Comparison of ENCODE assay signal across 8 mouse cellular contexts in genomic region chr5:147078110-147078900, GRCm38 (mm10). TPM values are rescaled to one million over a fixed set of nuclear protein-coding genes. Genes with fewer than 3 reads are reported as not detected.
A peak's percentile ranks its signal among the peaks of the same experiment; 100 is the strongest.
DNase-seq lines count a peak whose midpoint lies in the region; ATAC-seq and TF ChIP-seq lines count a peak whose summit lies in the region.

No protein-coding gene starts in this region.

- H3K9me3 ChIP-seq in lung, embryonic 14.5 days (ENCODE audit: low read depth, low read length) = no peaks in the 10 kb centered on the region
- H3K9me3 ChIP-seq in kidney, embryonic 15.5 days (replicated peaks) = no peaks in the 10 kb centered on the region
- no peaks in the 10 kb centered on the region for H3K9me3 ChIP-seq in midbrain, postnatal 0 days (ENCODE audit: low read length)

- 32% methylated on average over 11 of the region's 11 CpGs for WGBS in lung, embryonic 14.5 days
- 47% methylated on average over 11 of the region's 11 CpGs for WGBS in kidney, embryonic 15.5 days
- WGBS in midbrain, postnatal 0 days = 49% methylated on average over 11 of the region's 11 CpGs

- H3K4me2 ChIP-seq in lung, embryonic 14.5 days = peak overlapping the region; percentile 97
- H3K4me2 ChIP-seq in kidney, embryonic 15.5 days = peak overlapping the region; percentile 97
- H3K4me2 ChIP-seq in midbrain, postnatal 0 days (ENCODE audit: low read depth, low read length, poor library complexity, severe bottlenecking) = peak overlapping the region; percentile 89

- no peak for ATAC-seq in lung, embryonic 14.5 days (ENCODE audit: insufficient read depth)
- no peak for ATAC-seq in kidney, embryonic 15.5 days (replicated peaks; ENCODE audit: low FRiP score)
- no peak for ATAC-seq in midbrain, postnatal 0 days (ENCODE audit: low FRiP score)

- TF ChIP-seq POLR2A in embryonic fibroblast, embryonic 13.5 days (IDR thresholded peaks at IDR 0.05; ENCODE audit: low read depth, low read length) = no peak

- intact Hi-C loops in gastrocnemius, postnatal 36 days (cut with DNase I) = loop anchor here (5.0 kb wide), 1 partner anchor 41 kb away; no protein-coding TSS in a partner anchor
- intact Hi-C loops in left cerebral cortex, postnatal 14 days (cut with DNase I) = loop anchor here (5.0 kb wide), 2 partner anchors 91 to 116 kb away; partner anchors contain the start of gene Mtif3

- peak; percentile 76 for DNase-seq in lung, embryonic 14.5 days
- DNase-seq in lung, adult 18-20 months = no peak
- DNase-seq in midbrain, postnatal 0 days (ENCODE audit: low spot score) = no peak
- no peak for DNase-seq in gastrocnemius, postnatal 36 days
- DNase-seq in left cerebral cortex, postnatal 14 days (ENCODE audit: low spot score in 2 of 2) = no peak
- no peak for DNase-seq in layer of hippocampus, postnatal 14 days (ENCODE audit: low spot score in 2 of 2)

- TF ChIP-seq CTCF in lung, embryonic 14.5 days (IDR thresholded peaks at IDR 0.05; ENCODE audit: low read depth) = no peak
- TF ChIP-seq CTCF in embryonic fibroblast, embryonic 13.5 days (IDR thresholded peaks at IDR 0.05; ENCODE audit: borderline replicate concordance, insufficient read depth, low read length) = no peak
- TF ChIP-seq CTCF in midbrain, postnatal 0 days (IDR thresholded peaks at IDR 0.05) = no peak

- peak overlapping the region; percentile 79 for H3K9ac ChIP-seq in lung, embryonic 14.5 days
- peak overlapping the region; percentile 80 for H3K9ac ChIP-seq in kidney, embryonic 15.5 days
- H3K9ac ChIP-seq in midbrain, postnatal 0 days (replicated peaks; ENCODE audit: low read length, poor library complexity, severe bottlenecking) = peak overlapping the region; percentile 70; the same call in 1 of the 2 replicates

- H3K4me3 ChIP-seq in lung, embryonic 14.5 days (ENCODE audit: low read depth, low read length) = peak overlapping the region; percentile 82
- peak overlapping the region; percentile 100 for H3K4me3 ChIP-seq in embryonic fibroblast, embryonic 13.5 days (ENCODE audit: insufficient read depth, low read length)
- H3K4me3 ChIP-seq in kidney, embryonic 15.5 days (replicated peaks) = peak overlapping the region; percentile 96
- peak overlapping the region; percentile 72 for H3K4me3 ChIP-seq in midbrain, postnatal 0 days (ENCODE audit: low read depth, low read length)

- no peaks in the 10 kb centered on the region for H3K27me3 ChIP-seq in lung, embryonic 14.5 days (ENCODE audit: insufficient read depth, low read length)
- no peaks in the 10 kb centered on the region for H3K27me3 ChIP-seq in kidney, embryonic 15.5 days
- H3K27me3 ChIP-seq in midbrain, postnatal 0 days (ENCODE audit: insufficient read depth, low read length) = no peaks in the 10 kb centered on the region

- peak overlapping the region; percentile 73; the same call in 1 of the 2 replicates for H3K27ac ChIP-seq in lung, embryonic 14.5 days (ENCODE audit: low read depth)
- 0 out of 2 replicates have a peak overlapping the region, but pooled peaks have one; percentile 9 for H3K27ac ChIP-seq in embryonic fibroblast, embryonic 13.5 days (ENCODE audit: insufficient read depth, low read length)
- H3K27ac ChIP-seq in kidney, embryonic 15.5 days = peak overlapping the region; percentile 98
- H3K27ac ChIP-seq in midbrain, postnatal 0 days (ENCODE audit: low read depth, low read length) = no peak overlapping the region

- peaks cover 18% of the 10 kb centered on the region for H3K4me1 ChIP-seq in lung, embryonic 14.5 days (ENCODE audit: insufficient read depth)
- peaks cover 6% of the 10 kb centered on the region; the same call in 1 of the 2 replicates for H3K4me1 ChIP-seq in embryonic fibroblast, embryonic 13.5 days (ENCODE audit: control insufficient read depth, insufficient read depth, low read length)
- H3K4me1 ChIP-seq in kidney, embryonic 15.5 days = peaks cover 37% of the 10 kb centered on the region
- H3K4me1 ChIP-seq in midbrain, postnatal 0 days (ENCODE audit: insufficient read depth, low read length) = no peaks in the 10 kb centered on the region

- peaks cover 8% of the 10 kb centered on the region for H3K36me3 ChIP-seq in lung, embryonic 14.5 days (ENCODE audit: insufficient read depth)
- H3K36me3 ChIP-seq in kidney, embryonic 15.5 days = peaks cover 14% of the 10 kb centered on the region
- 0 out of 2 replicates have a peak, but pooled peaks cover 5% of the 10 kb centered on the region for H3K36me3 ChIP-seq in midbrain, postnatal 0 days (ENCODE audit: insufficient read depth, low read length)

RNA-seq across cellular contexts. Expression of gene Polr1d, which starts 1.5 kb away (rescaled TPM):
- polyA plus RNA-seq in lung, embryonic 14.5 days (2014; fragmentation: Nextera tagmentation; extraction: Ambion mirVana) = 123 and 127 TPM in 2 replicates
- 119 and 141 TPM in 2 replicates for polyA plus RNA-seq in embryonic fibroblast, embryonic 13.5 days (2011; ENCODE audit: insufficient read length, low read depth, missing spikeins)
- polyA plus RNA-seq in kidney, embryonic 15.5 days (2015; fragmentation: Nextera tagmentation; extraction: Ambion mirVana) = 139 and 154 TPM in 2 replicates
- 58.4 and 60.1 TPM in 2 replicates for total RNA-seq in midbrain, postnatal 0 days (2014; rRNA removed)
- polyA plus RNA-seq in midbrain, postnatal 0 days (2015; fragmentation: Nextera tagmentation; extraction: Ambion mirVana) = 89.4 and 91.0 TPM in 2 replicates
- total RNA-seq in gastrocnemius, postnatal 36 days (2021) = 10 to 100 TPM; 77.8 to 91.3 TPM
- total RNA-seq in left cerebral cortex, postnatal 14 days (2021) = 10 to 100 TPM; 72.9 to 79.5 TPM
- 10 to 100 TPM; 62.4 to 75.0 TPM for total RNA-seq in layer of hippocampus, postnatal 14 days (2021)

RNA-seq across cellular contexts. Expression of gene Lnx2, which starts 1.9 kb away (rescaled TPM):
- 19.3 and 19.9 TPM in 2 replicates for polyA plus RNA-seq in lung, embryonic 14.5 days (2014; fragmentation: Nextera tagmentation; extraction: Ambion mirVana)
- 8.4 and 8.6 TPM in 2 replicates for polyA plus RNA-seq in embryonic fibroblast, embryonic 13.5 days (2011; ENCODE audit: insufficient read length, low read depth, missing spikeins)
- polyA plus RNA-seq in kidney, embryonic 15.5 days (2015; fragmentation: Nextera tagmentation; extraction: Ambion mirVana) = 14.6 and 15.4 TPM in 2 replicates
- 5.6 and 6.5 TPM in 2 replicates for total RNA-seq in midbrain, postnatal 0 days (2014; rRNA removed)
- 2.6 and 2.9 TPM in 2 replicates for polyA plus RNA-seq in midbrain, postnatal 0 days (2015; fragmentation: Nextera tagmentation; extraction: Ambion mirVana)
- 1 to 10 TPM; 2.1 to 2.4 TPM for total RNA-seq in gastrocnemius, postnatal 36 days (2021)
- 1 to 10 TPM; 5.3 to 7.6 TPM for total RNA-seq in left cerebral cortex, postnatal 14 days (2021)
- total RNA-seq in layer of hippocampus, postnatal 14 days (2021) = 1 to 10 TPM; 5.2 to 6.1 TPM
